Mouse (Mus musculus) hindbrain, embryonic 15.5 days (tissue): ENCODE results near the gene Pla2g1b. TPM values are rescaled to one million over a fixed set of nuclear protein-coding genes. Genes with fewer than 3 reads are reported as not detected.
A peak's percentile ranks its signal among the peaks of the same experiment; 100 is the strongest.
"Not testable (repeated sequence)": the region's sequence is repeated elsewhere in the genome, so short reads cannot be mapped to it uniquely, and the experiment has no call there.

Experiments
- ATAC-seq: fragments of 200-750 bp; cut with Nextera tagmentation; 2 replicates; pipeline ENCODE4 v1.8.0; 2017; ENCODE audit warnings: low read depth, moderate number of reproducible peaks, moderate TSS enrichment; ENCODE audit not compliant: low FRiP score
- H3K27ac ChIP-seq: fragments of 300-500 bp; sonication (generic); replicated peaks from 2 replicates; pipeline ENCODE4 v1.5.1; 2015; ENCODE audit warnings: mild to moderate bottlenecking, inconsistent platforms
- H3K27me3 ChIP-seq: fragments of 300-500 bp; sonication (generic); 2 replicates; pipeline ENCODE4 v1.6.1; 2015; ENCODE audit warnings: control low read depth, inconsistent platforms
- H3K36me3 ChIP-seq: fragments of 300-500 bp; sonication (generic); 2 replicates; pipeline ENCODE4 v1.6.1; 2015; ENCODE audit warnings: control low read depth, inconsistent platforms
- H3K4me1 ChIP-seq: fragments of 300-500 bp; sonication (generic); replicated peaks from 2 replicates; pipeline ENCODE4 v1.6.1; 2015; ENCODE audit warnings: control low read depth, inconsistent platforms
- H3K4me2 ChIP-seq: fragments of 300-500 bp; sonication (generic); 2 replicates; pipeline ENCODE4 v1.6.1; 2015; ENCODE audit warnings: moderate library complexity, mild to moderate bottlenecking, inconsistent platforms
- H3K4me3 ChIP-seq: fragments of 300-500 bp; sonication (generic); 2 replicates; pipeline ENCODE4 v1.5.1; 2015; ENCODE audit warnings: mild to moderate bottlenecking, inconsistent platforms
- H3K9ac ChIP-seq: fragments of 300-500 bp; sonication (generic); 2 replicates; pipeline ENCODE4 v1.6.1; 2015; ENCODE audit warnings: inconsistent platforms
- H3K9me3 ChIP-seq: fragments of 300-500 bp; sonication (generic); 2 replicates; pipeline ENCODE4 v1.6.1; 2016; ENCODE audit warnings: control low read depth, inconsistent platforms
- WGBS: fragments of 180-500 bp; shearing (Covaris S2); methylation state at CpG from one replicate; pipeline ENCODE4 v1.1.7; 2015; 5-methylcytosine and 5-hydroxymethylcytosine counted together
- polyA plus RNA-seq: library from polyadenylated mRNA; unstranded; fragments of >200 nt; fragmentation: Nextera tagmentation; extraction: Ambion mirVana; gene quantifications from 2 replicates; pipeline ENCODE4 v1.2.1, GENCODE M21; 2015

The Pla2g1b gene
- polyA plus RNA-seq, 1 experiment from 2014 or later: not detected

DNA sequence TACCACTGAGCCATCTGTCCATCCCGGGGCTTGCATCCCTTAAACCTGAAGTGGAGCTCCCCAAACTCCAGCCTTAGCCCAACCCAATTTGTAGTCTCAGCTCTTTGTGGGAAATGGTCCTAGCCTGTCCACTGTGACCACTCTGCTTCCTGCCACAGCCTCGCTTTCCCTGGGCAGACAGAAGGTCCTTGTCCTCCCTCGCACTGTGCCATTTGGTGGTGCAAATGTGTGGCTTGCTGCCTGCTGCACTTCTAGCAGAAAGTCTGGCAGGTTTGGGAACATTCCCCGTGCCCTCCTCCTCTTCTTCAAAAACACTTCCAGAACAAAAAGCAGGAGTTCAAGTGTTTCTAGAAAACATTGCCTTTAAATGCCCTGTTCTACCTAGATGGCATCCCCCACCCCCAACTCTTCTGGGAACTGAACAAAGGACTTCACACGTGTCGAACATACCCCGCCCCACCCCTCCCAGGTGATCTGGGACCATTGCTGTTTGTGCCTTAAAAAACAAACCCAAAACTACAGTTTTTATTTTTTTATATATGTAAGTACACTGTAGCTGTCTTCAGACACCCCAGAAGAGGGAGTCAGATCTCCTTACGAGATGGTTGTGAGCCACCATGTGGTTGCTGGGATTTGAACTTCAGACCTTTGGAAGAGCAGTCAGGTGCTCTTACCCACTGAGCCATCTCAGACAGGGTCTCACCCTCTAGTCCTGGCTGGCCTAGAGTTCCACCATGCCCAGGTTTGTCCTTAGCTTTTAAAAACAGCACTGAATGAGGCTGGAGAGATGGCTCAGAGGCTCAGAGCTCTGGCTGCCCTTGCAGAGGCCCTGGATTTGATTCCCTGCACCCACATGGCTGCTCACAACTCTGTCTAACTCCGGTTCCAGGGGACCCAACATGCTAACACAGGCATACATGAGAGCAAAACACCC is 32.5 kb downstream of the Pla2g1b start:
- ATAC-seq: no peak
- H3K4me2 ChIP-seq: no peak overlapping the region
- H3K27me3 ChIP-seq: no peaks in the 10 kb centered on the region
- H3K36me3 ChIP-seq: no peaks in the 10 kb centered on the region
- H3K9ac ChIP-seq: no peak overlapping the region
- H3K9me3 ChIP-seq: no peaks in the 10 kb centered on the region
- no peak overlapping the region for H3K4me3 ChIP-seq
- 62% methylated on average over 9 of the region's 9 CpGs for WGBS
- no peaks in the 10 kb centered on the region; the same call in 1 of the 2 replicates for H3K4me1 ChIP-seq
- H3K27ac ChIP-seq: no peak overlapping the region

DNA sequence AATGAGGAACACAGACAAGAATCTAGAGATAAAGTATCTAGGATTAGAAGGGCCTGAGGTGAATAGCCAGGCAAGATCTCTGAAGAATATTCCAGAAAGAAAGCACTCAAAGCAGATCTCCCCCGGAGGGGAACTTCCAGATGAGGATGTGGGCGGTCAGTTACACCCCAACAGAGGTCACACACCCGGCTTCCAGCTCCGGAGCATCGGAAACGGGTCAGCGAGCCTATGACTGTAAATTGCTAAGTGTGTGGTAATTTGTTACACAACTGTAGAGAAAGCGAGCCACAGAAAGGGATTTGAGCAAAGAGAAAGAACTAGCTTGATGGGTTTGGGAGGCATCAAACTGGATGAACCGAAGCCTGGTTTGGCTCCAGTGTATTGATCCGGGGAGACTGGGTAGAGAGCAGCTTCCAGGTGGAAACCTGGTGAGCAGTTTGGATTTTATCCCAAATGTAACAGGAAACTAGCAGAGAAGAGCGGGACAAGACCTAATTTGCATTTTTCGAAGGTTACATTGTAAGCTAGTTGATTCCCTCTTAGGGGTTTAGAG is 34.4 kb downstream of the Pla2g1b start:
- 86% methylated on average over 12 of the region's 12 CpGs for WGBS
- no peaks in the 10 kb centered on the region for H3K4me1 ChIP-seq
- ATAC-seq: no peak
- no peak overlapping the region for H3K4me2 ChIP-seq
- no peaks in the 10 kb centered on the region for H3K27me3 ChIP-seq
- no peaks in the 10 kb centered on the region for H3K9me3 ChIP-seq
- H3K9ac ChIP-seq: no peak overlapping the region
- H3K27ac ChIP-seq: no peak overlapping the region
- no peaks in the 10 kb centered on the region for H3K36me3 ChIP-seq
- H3K4me3 ChIP-seq: no peak overlapping the region

DNA sequence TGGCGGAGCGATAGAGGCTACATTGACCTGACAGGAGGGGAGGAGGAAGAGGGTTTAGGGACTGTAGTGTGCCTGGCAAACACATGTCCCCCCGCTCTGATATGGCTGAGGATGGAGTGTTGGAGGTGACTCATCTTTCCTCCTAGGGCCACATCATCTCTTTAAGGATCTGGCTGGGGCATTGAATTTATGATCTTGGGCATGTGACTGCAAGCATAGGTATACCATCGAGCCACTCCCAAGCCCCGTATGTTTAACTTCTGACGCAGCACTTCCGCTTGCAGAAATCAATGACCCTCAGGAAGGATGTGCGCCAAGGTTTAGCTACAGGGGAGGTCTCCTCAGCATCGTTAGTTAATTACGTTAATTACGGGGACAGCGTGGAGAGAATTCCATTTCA is 37.0 kb downstream of the Pla2g1b start:
- H3K4me1 ChIP-seq: peaks cover 11% of the 10 kb centered on the region
- no peaks in the 10 kb centered on the region for H3K9me3 ChIP-seq
- no peak for ATAC-seq
- no peak overlapping the region for H3K4me2 ChIP-seq
- H3K27me3 ChIP-seq: no peaks in the 10 kb centered on the region
- no peaks in the 10 kb centered on the region for H3K36me3 ChIP-seq
- H3K4me3 ChIP-seq: no peak overlapping the region
- 67% methylated on average over 12 of the region's 12 CpGs for WGBS
- no peak overlapping the region for H3K27ac ChIP-seq
- no peak overlapping the region for H3K9ac ChIP-seq

DNA sequence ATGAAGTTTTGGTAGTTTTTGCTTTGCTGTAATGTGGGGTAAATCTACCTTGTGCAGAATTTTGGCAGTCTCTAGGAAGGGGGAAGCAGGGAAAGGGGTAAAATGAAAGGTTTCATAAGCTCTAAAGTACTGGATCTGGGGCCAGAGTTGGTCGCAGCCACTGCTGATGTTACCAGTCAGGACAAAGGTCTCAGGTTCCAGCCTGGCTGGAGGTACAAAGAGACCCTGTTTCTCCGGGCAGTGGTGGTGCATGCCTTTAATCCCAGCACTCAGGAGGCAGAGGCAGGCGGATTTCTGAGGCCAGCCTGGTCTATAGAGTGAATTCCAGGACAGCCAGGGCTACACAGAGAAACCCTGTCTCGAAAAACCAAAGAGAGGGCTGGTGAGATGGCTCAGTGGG is 39.6 kb downstream of the Pla2g1b start:
- WGBS: 78% methylated on average over 4 of the region's 4 CpGs
- ATAC-seq, H3K9me3 ChIP-seq: not testable (repeated sequence)

DNA sequence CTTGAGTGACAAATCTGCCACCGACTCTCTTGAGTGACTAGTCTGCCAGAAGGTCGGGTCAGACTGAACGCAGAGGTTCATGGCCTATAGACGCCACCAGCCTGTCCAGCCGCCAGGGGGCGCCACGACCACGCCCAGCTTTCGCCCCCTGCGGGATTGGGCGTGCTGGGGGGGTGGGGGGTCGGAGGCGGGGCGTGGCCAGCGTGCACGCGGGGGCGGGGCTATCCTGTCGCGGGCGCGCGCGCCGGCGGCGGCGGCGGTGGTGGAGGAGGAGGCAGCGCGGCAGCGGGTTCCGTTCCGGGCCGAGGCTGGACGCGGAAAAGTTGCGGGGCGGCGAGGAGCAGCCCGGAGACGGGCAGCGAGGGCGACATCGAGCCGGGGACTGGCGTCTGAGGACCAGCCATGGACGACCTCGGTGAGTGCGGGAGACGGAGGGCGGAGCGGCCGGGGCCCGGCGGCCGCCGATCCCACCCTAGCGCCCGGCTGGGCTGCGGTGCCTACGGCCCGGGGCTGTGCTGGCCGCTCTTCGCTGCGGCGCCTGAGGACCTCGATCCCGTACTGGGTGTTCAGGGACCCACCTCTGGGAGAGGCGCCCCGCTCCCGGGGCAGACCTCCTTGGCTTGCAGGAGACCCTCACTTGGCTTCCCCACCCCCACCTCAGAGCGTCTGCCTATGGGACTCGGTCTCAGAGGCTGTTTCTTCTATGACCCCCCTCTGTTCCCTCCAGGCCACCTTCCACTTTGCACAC is 40.6 kb downstream of the Pla2g1b start, which contains the start of gene Pxn:
Gene Pxn (plus strand): TSS at position 223 of the 748 bp plus-strand sequence.
- Histone ChIP-seq H3K9me3 (no peaks in the 10 kb centered on the region), H3K36me3 (no peaks in the 10 kb centered on the region), H3K4me2 (peak within 1 kb of the TSS; percentile 72), H3K4me1 (peaks cover 37% of the 10 kb centered on the region), H3K27ac (peak within 1 kb of the TSS; percentile 49; the same call in 1 of the 2 replicates), H3K9ac (peak within 1 kb of the TSS; percentile 93), H3K4me3 (peak within 1 kb of the TSS; percentile 94), H3K27me3 (no peaks in the 10 kb centered on the region)
- 0% methylated on average over 40 of the region's 74 CpGs for WGBS
- peak; percentile 79 for ATAC-seq

More for the DNA sequence above, 39.6 kb downstream of the Pla2g1b start:
- H3K4me3 ChIP-seq, H3K36me3 ChIP-seq, H3K27ac ChIP-seq, H3K27me3 ChIP-seq, H3K9ac ChIP-seq, H3K4me2 ChIP-seq: not testable (repeated sequence)
- H3K4me1 ChIP-seq: peaks cover 37% of the 10 kb centered on the region

DNA sequence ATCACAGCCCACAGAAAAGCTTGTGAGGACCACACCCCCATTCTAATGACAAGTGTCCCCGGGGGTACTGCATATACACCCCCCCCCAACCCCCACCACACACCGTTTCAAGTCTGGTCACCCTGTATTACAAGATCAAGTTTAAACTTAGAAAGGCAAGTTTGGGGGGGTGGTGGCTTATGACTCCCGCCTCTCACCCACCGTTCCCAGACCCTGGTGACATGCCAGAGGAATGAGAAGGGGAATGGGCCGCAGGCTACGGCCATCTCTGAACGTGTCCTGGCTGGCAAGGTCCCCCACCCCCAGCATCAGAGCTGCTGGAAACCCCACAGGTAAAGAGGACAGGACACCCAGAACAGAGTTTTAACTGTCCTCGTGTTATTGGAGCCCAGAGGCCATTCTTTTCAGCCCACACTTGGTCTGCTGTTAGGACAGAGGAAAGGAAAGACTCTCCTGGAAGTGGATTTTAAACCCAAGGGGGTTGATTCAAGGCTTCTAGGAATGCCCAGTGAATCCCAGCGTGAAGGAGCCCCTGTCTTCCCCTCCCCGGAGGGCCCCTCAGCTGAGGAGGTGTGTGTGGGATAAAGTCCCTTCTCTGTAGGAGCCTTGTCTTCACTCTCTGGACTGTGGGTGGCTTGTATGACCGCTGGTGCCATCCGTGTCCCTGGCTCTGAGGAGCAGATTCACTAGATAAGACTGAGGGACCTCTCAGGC is 41.4 kb downstream of the Pla2g1b start:
- ATAC-seq: peak; percentile 15; the same call in 1 of the 2 replicates

DNA sequence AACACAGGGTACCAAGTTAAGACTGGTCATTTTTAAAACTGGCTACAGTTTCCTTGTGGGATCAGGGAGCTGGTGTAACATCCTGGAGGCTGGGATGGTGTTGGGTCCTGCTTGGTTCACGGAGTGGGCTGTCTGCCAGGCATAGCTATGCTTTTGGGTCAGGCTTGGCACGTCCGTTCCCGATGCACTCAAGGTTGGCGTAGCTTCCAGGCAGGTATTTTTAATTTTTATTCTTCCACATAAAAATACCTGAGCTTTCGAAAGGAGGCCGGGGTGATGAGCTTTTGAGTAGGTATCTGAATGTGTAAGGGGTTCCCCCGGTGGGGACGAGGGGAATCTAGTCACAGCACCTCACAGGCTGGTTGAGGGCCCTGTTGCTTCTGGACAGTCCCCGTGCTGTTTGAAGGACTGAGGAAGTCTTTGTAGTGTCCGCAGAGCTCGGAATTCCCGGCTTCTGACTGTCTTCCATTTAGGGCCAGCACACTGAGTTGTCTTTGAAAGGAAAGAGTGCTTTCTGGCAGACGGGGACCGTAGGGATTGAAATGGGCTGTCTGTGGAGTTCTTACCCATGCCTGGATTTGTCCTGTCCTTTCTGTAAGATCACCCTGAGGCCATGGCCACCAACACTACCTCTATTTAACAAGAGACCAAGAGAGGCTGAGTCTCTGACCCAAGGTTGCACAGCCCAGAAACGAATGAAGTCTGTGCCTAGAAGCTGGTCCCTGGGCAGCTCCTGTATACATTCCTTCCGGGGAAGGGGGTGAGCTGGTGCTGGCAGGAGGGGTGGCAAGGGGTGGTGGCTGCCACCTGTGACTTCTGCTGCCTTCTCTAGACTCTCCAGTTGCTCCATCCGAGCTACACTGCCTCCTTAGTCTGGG is 42.2 kb downstream of the Pla2g1b start:
- 0 out of 2 replicates have a peak overlapping the region, but pooled peaks have one; percentile 1 for H3K27ac ChIP-seq
- 47% methylated on average over 18 of the region's 18 CpGs for WGBS
- no peaks in the 10 kb centered on the region for H3K27me3 ChIP-seq
- peak overlapping the region; percentile 72 for H3K4me2 ChIP-seq
- no peaks in the 10 kb centered on the region for H3K9me3 ChIP-seq
- no peaks in the 10 kb centered on the region for H3K36me3 ChIP-seq
- no peak; the same call in 1 of the 2 replicates for ATAC-seq
- peak overlapping the region; percentile 93; the same call in 1 of the 2 replicates for H3K9ac ChIP-seq
- H3K4me1 ChIP-seq: peaks cover 37% of the 10 kb centered on the region
- H3K4me3 ChIP-seq: peak overlapping the region; percentile 94

More for the DNA sequence above, 41.4 kb downstream of the Pla2g1b start:
- H3K36me3 ChIP-seq: no peaks in the 10 kb centered on the region
- no peaks in the 10 kb centered on the region for H3K27me3 ChIP-seq
- H3K9ac ChIP-seq: peak overlapping the region; percentile 93
- WGBS: 20% methylated on average over 12 of the region's 12 CpGs
- no peaks in the 10 kb centered on the region for H3K9me3 ChIP-seq
- peak overlapping the region; percentile 94 for H3K4me3 ChIP-seq
- peaks cover 37% of the 10 kb centered on the region for H3K4me1 ChIP-seq
- H3K27ac ChIP-seq: no peak overlapping the region
- H3K4me2 ChIP-seq: peak overlapping the region; percentile 72

DNA sequence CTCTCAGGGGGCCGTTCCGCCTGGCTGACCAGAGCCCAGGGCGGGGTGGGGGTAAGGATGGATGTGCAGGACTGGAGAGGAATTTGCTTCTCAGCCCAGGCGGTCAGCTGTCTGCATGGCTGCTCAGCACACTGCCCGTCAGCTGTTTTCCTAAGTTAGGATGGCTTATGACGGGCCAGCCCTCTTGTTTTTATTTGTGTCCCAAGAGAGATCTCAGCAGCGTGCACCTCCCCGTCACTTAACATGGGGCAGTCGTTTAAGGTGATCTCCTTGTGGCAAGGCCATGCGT is 42.7 kb downstream of the Pla2g1b start:
- no peak; the same call in 1 of the 2 replicates for ATAC-seq
- Histone ChIP-seq H3K9me3 (no peaks in the 10 kb centered on the region), H3K4me3 (peak overlapping the region; percentile 94), H3K27me3 (no peaks in the 10 kb centered on the region), H3K4me2 (peak overlapping the region; percentile 72), H3K4me1 (peaks cover 37% of the 10 kb centered on the region), H3K27ac (0 out of 2 replicates have a peak overlapping the region, but pooled peaks have one; percentile 1), H3K9ac (peak overlapping the region; percentile 7; the same call in 1 of the 2 replicates), H3K36me3 (no peaks in the 10 kb centered on the region)
- 28% methylated on average over 10 of the region's 10 CpGs for WGBS

DNA sequence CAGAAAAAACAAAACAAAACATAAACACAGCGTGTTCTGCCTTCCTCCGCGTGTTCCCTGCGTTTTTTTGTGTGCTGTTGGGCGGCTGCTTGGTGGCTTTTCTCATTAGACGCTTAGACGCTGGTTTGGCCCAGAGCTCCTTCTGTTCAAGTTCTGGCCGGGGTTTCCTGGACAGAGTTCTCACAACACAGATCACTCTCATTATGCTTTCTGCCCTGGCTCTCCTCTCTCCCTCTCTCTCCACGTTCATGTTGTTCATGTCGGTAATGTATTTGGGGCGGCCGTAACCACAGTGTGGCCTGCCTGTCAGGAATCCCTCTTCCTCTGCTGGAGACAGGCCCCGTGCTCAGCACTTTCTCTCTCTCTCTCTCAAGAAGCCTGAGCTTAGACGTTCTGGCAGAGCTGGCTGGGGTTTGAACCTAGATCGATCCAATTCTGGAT is 43.3 kb downstream of the Pla2g1b start:
- Histone ChIP-seq H3K4me2 (peak overlapping the region; percentile 72), H3K4me3 (0 out of 2 replicates have a peak overlapping the region, but pooled peaks have one; percentile 94), H3K36me3 (no peaks in the 10 kb centered on the region), H3K9ac (peak overlapping the region; percentile 0; the same call in 1 of the 2 replicates), H3K27ac (peak overlapping the region; percentile 42), H3K9me3 (no peaks in the 10 kb centered on the region), H3K27me3 (no peaks in the 10 kb centered on the region), H3K4me1 (peaks cover 40% of the 10 kb centered on the region)
- 27% methylated on average over 15 of the region's 15 CpGs for WGBS
- no peak for ATAC-seq

DNA sequence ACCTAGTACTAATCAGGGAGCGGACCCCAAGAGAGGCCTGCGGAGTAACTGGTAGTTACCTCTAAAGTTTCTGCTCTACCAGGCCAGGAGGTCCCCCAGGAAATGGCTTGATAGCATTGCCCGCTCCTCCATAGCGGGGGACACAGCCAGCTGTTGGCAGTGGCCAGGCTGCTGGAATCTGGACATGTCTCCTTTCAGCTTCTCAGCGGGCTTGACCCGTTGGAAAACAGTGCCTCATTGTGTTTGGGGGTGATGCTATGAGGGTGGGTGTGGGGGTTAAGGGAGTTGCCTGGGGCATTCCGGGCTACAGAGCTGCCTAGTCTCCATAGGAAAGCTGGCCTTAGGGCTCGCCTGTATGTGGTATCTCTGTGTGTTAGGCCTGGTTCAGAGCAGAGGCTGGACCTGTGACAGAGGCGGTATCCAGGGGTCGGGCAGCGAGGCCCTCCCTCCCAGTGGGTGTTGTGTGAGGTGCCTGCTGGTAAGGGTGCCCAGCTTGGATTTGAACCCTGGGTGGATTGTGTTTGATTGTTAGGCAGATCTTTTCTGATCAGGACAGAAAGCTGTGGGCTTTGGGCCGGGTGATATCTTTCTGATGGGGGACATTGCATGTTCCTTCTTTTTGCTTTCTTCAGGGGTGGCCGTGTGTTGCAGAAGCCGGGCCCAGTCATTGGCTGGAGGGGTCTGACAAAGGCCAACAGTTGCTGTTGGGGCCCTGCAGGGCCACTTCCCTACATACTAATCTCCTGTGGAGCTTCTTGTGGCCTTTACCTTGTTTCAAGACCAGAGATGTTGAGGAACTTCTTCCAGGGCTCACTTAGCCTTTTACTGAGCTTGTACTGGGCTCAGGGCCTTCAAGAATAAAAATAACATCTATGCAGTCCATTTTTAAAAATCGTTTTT is 44.0 kb downstream of the Pla2g1b start:
- H3K9ac ChIP-seq: no peak overlapping the region; the same call in 1 of the 2 replicates
- ATAC-seq: no peak
- H3K4me1 ChIP-seq: peaks cover 47% of the 10 kb centered on the region
- no peaks in the 10 kb centered on the region for H3K27me3 ChIP-seq
- WGBS: 51% methylated on average over 15 of the region's 15 CpGs
- no peaks in the 10 kb centered on the region for H3K9me3 ChIP-seq
- no peaks in the 10 kb centered on the region for H3K36me3 ChIP-seq
- H3K27ac ChIP-seq: peak overlapping the region; percentile 42
- no peak overlapping the region for H3K4me3 ChIP-seq
- peak overlapping the region; percentile 72 for H3K4me2 ChIP-seq
